Mouse (Mus musculus) CH12.LX (cell line): ENCODE results near the gene Palm2. TPM values are rescaled to one million over a fixed set of nuclear protein-coding genes. Genes with fewer than 3 reads are reported as not detected.

Experiments used
- DNase-seq: peaks from one replicate; pipeline ENCODE4 v3.0.0-alpha.2; 2013; ENCODE audit errors: extremely low read depth
- H3K27ac ChIP-seq: 2 replicates; pipeline ENCODE4 v1.5.1; 2012; ENCODE audit warnings: low read depth, mild to moderate bottlenecking, control low read depth, moderate library complexity; ENCODE audit not compliant: insufficient read depth
- H3K27me3 ChIP-seq: replicated peaks from 2 replicates; pipeline ENCODE3; 2012; ENCODE audit warnings: inconsistent platforms
- H3K36me3 ChIP-seq, 2 experiments: replicated peaks in 1 of 2; 2 replicates each; pipeline versions ENCODE3 to v1.6.1; 2012; ENCODE audit warnings: inconsistent platforms in 1 of 2, low read length in 1 of 2, mild to moderate bottlenecking in 1 of 2, mixed read lengths in 1 of 2, moderate library complexity in 1 of 2; ENCODE audit not compliant: control insufficient read depth in 1 of 2, insufficient read depth in 1 of 2
- H3K4me1 ChIP-seq, 2 experiments: 2 replicates each; pipeline ENCODE4 v1.6.1; 2012; ENCODE audit warnings: inconsistent platforms in 1 of 2, moderate library complexity in 1 of 2; ENCODE audit not compliant: insufficient read depth in 2 of 2, control insufficient read depth in 1 of 2
- H3K4me2 ChIP-seq: 2 replicates; pipeline ENCODE4 v1.6.1; 2012; ENCODE audit warnings: low read depth, mild to moderate bottlenecking, control low read depth; ENCODE audit not compliant: poor library complexity, insufficient read depth, severe bottlenecking
- H3K4me3 ChIP-seq, 3 experiments: fragments of 150-350 bp in 1 of 3; sonication (generic) in 1 of 3; replicated peaks in 1 of 3; 2 replicates each; pipeline versions ENCODE3 to v1.5.1; 2011 to 2012; ENCODE audit warnings: low read depth in 2 of 3, low read length in 2 of 3, mild to moderate bottlenecking in 2 of 3, moderate library complexity in 2 of 3, control low read depth in 1 of 3, improper control_type of control experiment in 1 of 3, inconsistent platforms in 1 of 3, mixed read lengths in 1 of 3; ENCODE audit not compliant: poor library complexity in 1 of 3
- H3K79me2 ChIP-seq: replicated peaks from 2 replicates; pipeline ENCODE4 v1.6.1; 2012; ENCODE audit warnings: mild to moderate bottlenecking, moderate library complexity; ENCODE audit not compliant: control insufficient read depth, poor library complexity, insufficient read depth, severe bottlenecking; ENCODE audit errors: extremely low read depth
- H3K9ac ChIP-seq: 2 replicates; pipeline ENCODE4 v1.6.1; 2012; ENCODE audit warnings: low read depth, mild to moderate bottlenecking, control low read depth, moderate library complexity; ENCODE audit not compliant: insufficient read depth
- H3K9me3 ChIP-seq: replicated peaks from 2 replicates; pipeline ENCODE3; 2012; ENCODE audit warnings: low read length, inconsistent platforms, mixed read lengths
- BHLHE40 ChIP-seq: IDR thresholded peaks from 2 replicates; pipeline ENCODE4 v1.6.1; 2011; ENCODE audit warnings: mild to moderate bottlenecking, low read depth, low read length, improper control_type of control experiment
- CHD2 ChIP-seq: IDR thresholded peaks from 2 replicates; pipeline ENCODE4 v1.6.1; 2011; ENCODE audit warnings: low read length, improper control_type of control experiment
- CTCF ChIP-seq, 2 experiments: IDR thresholded peaks in 1 of 2; conservative IDR thresholded peaks in 1 of 2; 2 replicates each; pipeline ENCODE4 v1.5.1; 2011 to 2012; ENCODE audit warnings: low read depth in 2 of 2, low read length in 2 of 2, improper control_type of control experiment in 1 of 2, inconsistent platforms in 1 of 2, mild to moderate bottlenecking in 1 of 2, moderate library complexity in 1 of 2
- ETS1 ChIP-seq: conservative IDR thresholded peaks from 2 replicates; pipeline ENCODE4 v1.6.1; 2012; ENCODE audit warnings: low read depth, mild to moderate bottlenecking, inconsistent platforms, low read length, improper control_type of control experiment, moderate library complexity
- GABPA ChIP-seq: IDR thresholded peaks from 2 replicates; pipeline ENCODE4 v1.6.1; 2012; ENCODE audit warnings: low read depth, low read length, improper control_type of control experiment, inconsistent platforms; ENCODE audit not compliant: insufficient replicate concordance
- IRF4 ChIP-seq: IDR thresholded peaks from 2 replicates; pipeline ENCODE4 v1.6.1; 2014; ENCODE audit warnings: low read depth, mild to moderate bottlenecking, inconsistent platforms, low read length, improper control_type of control experiment
- KAT2A ChIP-seq: IDR thresholded peaks from 2 replicates; pipeline ENCODE4 v1.6.1; 2012; ENCODE audit warnings: low read length, improper control_type of control experiment, inconsistent platforms; ENCODE audit not compliant: insufficient replicate concordance
- MAX ChIP-seq: IDR thresholded peaks from 2 replicates; pipeline ENCODE4 v1.6.1; 2011; ENCODE audit warnings: low read length, improper control_type of control experiment
- MAZ ChIP-seq: IDR thresholded peaks from 2 replicates; pipeline ENCODE4 v1.6.1; 2012; ENCODE audit warnings: low read depth, mild to moderate bottlenecking, inconsistent platforms, low read length, improper control_type of control experiment, moderate library complexity
- MEF2A ChIP-seq: IDR thresholded peaks from 2 replicates; pipeline ENCODE4 v1.6.1; 2014; ENCODE audit warnings: low read depth, mild to moderate bottlenecking, inconsistent platforms, low read length, improper control_type of control experiment, borderline replicate concordance
- MYC ChIP-seq: IDR thresholded peaks from 2 replicates; pipeline ENCODE4 v1.6.1; 2011; ENCODE audit warnings: low read depth, mild to moderate bottlenecking, improper control_type of control experiment, low read length
- NELFE ChIP-seq: IDR thresholded peaks from 2 replicates; pipeline ENCODE4 v1.6.1; 2011; ENCODE audit warnings: low read depth, low read length, improper control_type of control experiment
- POLR2AphosphoS2 ChIP-seq: IDR thresholded peaks from 2 replicates; pipeline ENCODE4 v1.6.1; 2011; ENCODE audit warnings: low read depth, low read length, improper control_type of control experiment
- RAD21 ChIP-seq: IDR thresholded peaks from 2 replicates; pipeline ENCODE4 v1.6.1; 2011; ENCODE audit warnings: low read depth, mild to moderate bottlenecking, low read length, improper control_type of control experiment, moderate library complexity
- SIN3A ChIP-seq: IDR thresholded peaks from 2 replicates; pipeline ENCODE4 v1.6.1; 2012; ENCODE audit warnings: low read length, improper control_type of control experiment, inconsistent platforms
- TBP ChIP-seq: conservative IDR thresholded peaks from 2 replicates; pipeline ENCODE4 v1.6.1; 2011; ENCODE audit warnings: low read depth, low read length, improper control_type of control experiment
- TCF12 ChIP-seq: IDR thresholded peaks from 2 replicates; pipeline ENCODE4 v1.6.1; 2014; ENCODE audit warnings: low read depth, mild to moderate bottlenecking, inconsistent platforms, low read length, improper control_type of control experiment
- UBTF ChIP-seq: IDR thresholded peaks from 2 replicates; pipeline ENCODE4 v1.6.1; 2012; ENCODE audit warnings: low read depth, mild to moderate bottlenecking, inconsistent platforms, low read length, improper control_type of control experiment, moderate library complexity
- USF1 ChIP-seq: IDR thresholded peaks from 2 replicates; pipeline ENCODE4 v1.6.1; 2014; ENCODE audit warnings: low read depth, mild to moderate bottlenecking, inconsistent platforms, low read length, improper control_type of control experiment
- ZC3H11A ChIP-seq: IDR thresholded peaks from 2 replicates; pipeline ENCODE4 v1.6.1; 2012; ENCODE audit warnings: low read depth, mild to moderate bottlenecking, inconsistent platforms, low read length, improper control_type of control experiment
- ZKSCAN1 ChIP-seq: IDR thresholded peaks from 2 replicates; pipeline ENCODE4 v1.6.1; 2012; ENCODE audit warnings: low read depth, inconsistent platforms, low read length, improper control_type of control experiment, borderline replicate concordance
- ZMIZ1 ChIP-seq: IDR thresholded peaks from 2 replicates; pipeline ENCODE4 v1.6.1; 2012; ENCODE audit warnings: low read depth, mild to moderate bottlenecking, inconsistent platforms, low read length, improper control_type of control experiment
- dilution Hi-C: fragments of 300-500 bp; cut with MboI; formaldehyde crosslinking; loops from 2 replicates; pipeline ENCODE4 v1.14.3; 2020; ENCODE audit warnings: low sequenced_read_pairs; ENCODE audit not compliant: extremely low pct_unique_long_range_greater_than_20kb, extremely low pct_ligation_motif_present
- in situ Hi-C: fragments of 300-500 bp; cut with MboI; formaldehyde crosslinking; loops from 3 replicates; pipeline ENCODE4 v1.14.3; 2019; ENCODE audit warnings: low sequenced_read_pairs, low pct_ligation_motif_present, low pct_unique_long_range_greater_than_20kb, mixed read lengths
- polyA plus RNA-seq: library from polyadenylated mRNA; unstranded; fragments of >175 nt; gene quantifications from 2 replicates; pipeline ENCODE4 v1.2.1, GENCODE M21; 2012; ENCODE audit warnings: low read depth; ENCODE audit not compliant: insufficient read length
- total RNA-seq, 2 experiments: library from RNA; depleted of rRNA; stranded (reverse); fragments of 300-350 nt in 1 of 2; fragments of >200 nt in 1 of 2; gene quantifications; 2 replicates each; pipeline ENCODE4 v1.2.3; 2012 to 2014

The Palm2 gene
- total and polyA plus RNA-seq, 3 experiments: not detected

GRCm38 (mm10) chr4:57735426-57735825 is 301.4 kb downstream of the Palm2 start:
- in situ Hi-C loops: no loop called here
- dilution Hi-C loops: no loop called here
- no peak for DNase-seq

GRCm38 (mm10) chr4:57738856-57739552 is 305.0 kb downstream of the Palm2 start:
- Histone ChIP-seq H3K4me2 (no peak overlapping the region), H3K4me1 (peaks cover 0 to 6% of the 10 kb centered on the region in 2 experiments; a peak in 2 of 4 replicates), H3K79me2 (no peaks in the 10 kb centered on the region), H3K9ac (no peak overlapping the region), H3K9me3 (no peaks in the 10 kb centered on the region), H3K4me3 (no peak overlapping the region), H3K27me3 (no peaks in the 10 kb centered on the region), H3K27ac (no peak overlapping the region), H3K36me3 (no peaks in the 10 kb centered on the region)
- dilution Hi-C loops: no loop called here
- TF ChIP-seq ZMIZ1: no peak
- TF ChIP-seq CTCF (conservative IDR thresholded peaks at IDR 0.05 in 1 of 2, IDR thresholded peaks at IDR 0.05 in 1 of 2; ENCODE audit: low read depth in 2 of 2, low read length in 2 of 2): no peak
- no peak for TF ChIP-seq MAX
- no peak for TF ChIP-seq CHD2
- no peak for TF ChIP-seq ZC3H11A
- TF ChIP-seq GABPA: no peak
- no peak for TF ChIP-seq MAZ
- no peak for TF ChIP-seq MEF2A
- TF ChIP-seq KAT2A: no peak
- TF ChIP-seq BHLHE40: no peak
- TF ChIP-seq TBP: no peak
- TF ChIP-seq MYC: no peak
- TF ChIP-seq UBTF: no peak
- no peak for DNase-seq
- in situ Hi-C loops: no loop called here

More at GRCm38 (mm10) chr4:57735426-57735825, 301.4 kb downstream of the Palm2 start:
- TF ChIP-seq POLR2AphosphoS2 (no peak), KAT2A (no peak), BHLHE40 (no peak), MAX (no peak), CTCF (conservative IDR thresholded peaks at IDR 0.05 in 1 of 2, IDR thresholded peaks at IDR 0.05 in 1 of 2; ENCODE audit: low read depth in 2 of 2, low read length in 2 of 2) (no peak), MAZ (no peak), SIN3A (no peak), MYC (no peak), ZKSCAN1 (no peak), NELFE (no peak), USF1 (no peak), IRF4 (no peak), TCF12 (no peak), RAD21 (no peak), ETS1 (no peak)
- TF ChIP-seq, all 38 proteins: peak for 0
- H3K36me3 ChIP-seq: no peaks in the 10 kb centered on the region
- H3K27me3 ChIP-seq: no peaks in the 10 kb centered on the region
- no peaks in the 10 kb centered on the region for H3K79me2 ChIP-seq
- no peak overlapping the region for H3K4me3 ChIP-seq
- H3K4me2 ChIP-seq: no peak overlapping the region
- H3K9me3 ChIP-seq: no peaks in the 10 kb centered on the region
- H3K27ac ChIP-seq: no peak overlapping the region
- H3K9ac ChIP-seq: no peak overlapping the region
- peaks cover 4 to 19% of the 10 kb centered on the region in 2 experiments; a peak in 3 of 4 replicates for H3K4me1 ChIP-seq
